Mouse (Mus musculus) cerebral cortex, adult 2 months (tissue): ENCODE measurements around the gene Neurog3.

Experiments
- WGBS: fragments of 180-500 bp; shearing (Covaris S2); methylation state at CpG from one replicate; pipeline ENCODE4 v1.1.7; 2018; 5-methylcytosine and 5-hydroxymethylcytosine counted together

The Neurog3 gene

GRCm38 (mm10) chr10:62138040-62138439, 5.2 kb downstream of the Neurog3 start:
- WGBS: 50% methylated on average over 3 of the region's 3 CpGs

- 73% methylated on average over 8 of the region's 8 CpGs for WGBS
Observed at GRCm38 (mm10) chr10:62143820-62144219, 10.9 kb downstream of the Neurog3 start, which contains the start of gene Fam241b. Fam241b (minus strand) TSS chr10:62143920.

GRCm38 (mm10) chr10:62145957-62146356, 13.1 kb downstream of the Neurog3 start:
- WGBS: 79% methylated on average over 5 of the region's 5 CpGs

- WGBS: 62% methylated on average over 12 of the region's 12 CpGs
Observed at GRCm38 (mm10) chr10:62147466-62148248, 14.8 kb downstream of the Neurog3 start.

GRCm38 (mm10) chr10:62149929-62150328, 17.0 kb downstream of the Neurog3 start:
- WGBS: 62% methylated on average over 7 of the region's 7 CpGs

- WGBS: 56% methylated on average over 10 of the region's 10 CpGs
Observed at GRCm38 (mm10) chr10:62162410-62162809, 29.5 kb downstream of the Neurog3 start.

- 53% methylated on average over 9 of the region's 9 CpGs for WGBS
Observed at GRCm38 (mm10) chr10:62172841-62173553, 40.1 kb downstream of the Neurog3 start.

GRCm38 (mm10) chr10:62173941-62174448, 41.1 kb downstream of the Neurog3 start:
- WGBS: 79% methylated on average over 9 of the region's 9 CpGs

GRCm38 (mm10) chr10:62174533-62175313, 41.8 kb downstream of the Neurog3 start:
- 59% methylated on average over 15 of the region's 15 CpGs for WGBS

GRCm38 (mm10) chr10:62179944-62180343, 47.1 kb downstream of the Neurog3 start:
- WGBS: 81% methylated on average over 3 of the region's 3 CpGs

- 42% methylated on average over 3 of the region's 3 CpGs for WGBS
Observed at GRCm38 (mm10) chr10:62181701-62182100, 48.8 kb downstream of the Neurog3 start.

GRCm38 (mm10) chr10:62182471-62183014, 49.7 kb downstream of the Neurog3 start:
- WGBS: 73% methylated on average over 6 of the region's 6 CpGs

GRCm38 (mm10) chr10:62183053-62183452, 50.2 kb downstream of the Neurog3 start:
- 1% methylated on average over 10 of the region's 10 CpGs for WGBS
